Mouse (Mus musculus): ENCODE data around the gene Gm11983.

GRCm38 (mm10) chr11:6843831-6844230 is 6.4 kb upstream of the Gm11983 start:
- no peak for TF ChIP-seq CTCF (conservative IDR thresholded peaks at IDR 0.05 in 1 of 2, IDR thresholded peaks at IDR 0.05 in 1 of 2; ENCODE audit: low read depth in 2 of 2, low read length in 2 of 2)
- no peak for TF ChIP-seq SIN3A (IDR thresholded peaks at IDR 0.05; ENCODE audit: low read length)
- no peak for TF ChIP-seq USF2 (conservative IDR thresholded peaks at IDR 0.05; ENCODE audit: low read depth, low read length)
- TF ChIP-seq IRF4 (IDR thresholded peaks at IDR 0.05; ENCODE audit: low read depth, low read length) = no peak

Measured in CH12.LX (cell line).